Mouse (Mus musculus) erythroid progenitor cell, adult 5-6 weeks (primary cell): ENCODE results near the gene Olfr54. TPM values are rescaled to one million over a fixed set of nuclear protein-coding genes. Genes with fewer than 3 reads are reported as not detected.
"Not testable (repeated sequence)": the region's sequence is repeated elsewhere in the genome, so short reads cannot be mapped to it uniquely, and the experiment has no call there.

ENCODE experiments used
- ATAC-seq: replicated peaks from 2 replicates; pipeline ENCODE4 v1.8.0; 2016; ENCODE audit warnings: moderate number of reproducible peaks, mild to moderate bottlenecking, moderate TSS enrichment, inconsistent platforms; ENCODE audit not compliant: poor library complexity, low FRiP score, severe bottlenecking
- total RNA-seq, 2 experiments: library from RNA; stranded (forward) in 1 of 2; stranded (reverse) in 1 of 2; fragments of 150-400 nt in 1 of 2; fragments of 186-747, 209-891 nt in 1 of 2; gene quantifications; 2 replicates each; pipeline versions ENCODE4 v1.2.3 to v1.2.4; 2015 to 2017; ENCODE audit warnings: low replicate concordance in 2 of 2

Olfr54 gene
- total RNA-seq (2015; ENCODE audit: low replicate concordance), result not detected in 2 replicates
- not detected in 2 replicates for total RNA-seq (2017; ENCODE audit: low replicate concordance)

DNA sequence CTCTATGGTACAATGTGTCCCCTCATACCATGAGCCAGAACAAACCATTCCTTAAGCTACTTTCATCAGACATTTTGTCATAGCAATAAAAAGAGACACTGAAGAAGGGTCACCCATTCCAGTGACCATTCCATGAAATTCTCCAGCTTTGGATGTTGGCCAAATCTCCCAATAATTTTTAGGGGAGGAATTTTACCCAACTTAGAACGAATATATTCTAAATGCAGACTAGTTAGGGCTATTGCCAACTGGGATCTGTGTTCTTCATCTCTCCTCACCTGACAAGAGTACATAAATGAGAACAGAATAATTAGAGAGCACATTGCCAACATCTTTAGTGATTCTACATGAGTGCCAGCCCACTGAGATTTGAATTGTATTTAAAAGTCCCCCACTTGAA, at the start of gene Olfr54:
TSS of gene Olfr54 (plus strand) at position 301 of the 400 bp plus-strand sequence.
- no peak for ATAC-seq

- no peak for ATAC-seq
Observed at GRCm38 (mm10) chr11:50964886-50965285, 49.1 kb upstream of the Olfr54 start.

GRCm38 (mm10) chr11:50966230-50966629, 47.8 kb upstream of the Olfr54 start, which contains the start of gene Olfr1378:
Gene Olfr1378, plus strand, starts transcription at chr11:50966530.
- ATAC-seq, result no peak

DNA sequence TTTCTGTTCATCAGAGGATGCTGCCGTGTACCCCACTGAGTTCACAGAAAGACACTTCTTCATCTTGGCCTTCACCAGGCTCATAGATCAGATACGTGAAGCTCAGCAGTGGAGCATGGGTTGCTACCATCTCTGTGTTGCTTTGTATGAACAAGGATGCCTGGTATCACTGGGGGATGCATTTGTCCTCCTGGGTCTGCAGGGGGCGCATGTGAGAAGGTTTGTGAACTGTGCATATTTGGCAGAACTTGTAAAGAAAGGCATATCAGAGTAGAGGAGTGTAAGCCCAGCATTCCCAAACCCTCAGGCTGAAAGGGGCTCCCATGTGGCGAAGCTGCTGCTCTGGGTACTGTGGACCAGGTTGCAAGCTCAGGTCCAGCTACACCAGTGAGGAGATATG, 36.8 kb upstream of the Olfr54 start:
- no peak for ATAC-seq

DNA sequence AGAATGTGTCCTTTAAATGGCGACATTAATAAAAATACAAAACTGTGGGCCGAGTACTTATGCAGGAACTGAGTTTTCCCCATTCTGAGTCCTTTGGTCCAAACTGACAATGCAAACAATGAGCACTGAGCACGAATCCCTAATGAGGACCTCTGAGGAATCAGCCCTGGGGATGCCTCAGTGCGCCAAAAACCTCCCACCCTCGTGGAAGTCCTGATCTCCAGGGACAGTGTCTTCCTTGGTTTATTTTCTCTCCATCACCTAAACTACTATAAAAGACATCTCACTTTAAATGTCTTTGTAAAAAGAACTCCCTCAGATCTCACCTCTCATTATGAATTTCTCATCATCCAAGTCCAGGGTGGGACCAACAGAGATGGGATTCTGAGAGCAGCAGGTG, 32.4 kb upstream of the Olfr54 start, which contains the start of gene Olfr1377:
TSS of gene Olfr1377 (plus strand) at position 301 of the 400 bp plus-strand sequence.
- ATAC-seq, result no peak

GRCm38 (mm10) chr11:51003296-51003695, 10.7 kb upstream of the Olfr54 start, which contains the start of gene Olfr51:
Gene Olfr51, plus strand, starts transcription at chr11:51003596.
- no peak for ATAC-seq

- no peak for ATAC-seq
Observed at GRCm38 (mm10) chr11:51011821-51012220, 2.2 kb upstream of the Olfr54 start.

- ATAC-seq, result no peak
Observed at GRCm38 (mm10) chr11:51016341-51016740, 2.3 kb downstream of the Olfr54 start.

- not testable (repeated sequence) for ATAC-seq
Observed at GRCm38 (mm10) chr11:51026811-51027210, 12.8 kb downstream of the Olfr54 start.

DNA sequence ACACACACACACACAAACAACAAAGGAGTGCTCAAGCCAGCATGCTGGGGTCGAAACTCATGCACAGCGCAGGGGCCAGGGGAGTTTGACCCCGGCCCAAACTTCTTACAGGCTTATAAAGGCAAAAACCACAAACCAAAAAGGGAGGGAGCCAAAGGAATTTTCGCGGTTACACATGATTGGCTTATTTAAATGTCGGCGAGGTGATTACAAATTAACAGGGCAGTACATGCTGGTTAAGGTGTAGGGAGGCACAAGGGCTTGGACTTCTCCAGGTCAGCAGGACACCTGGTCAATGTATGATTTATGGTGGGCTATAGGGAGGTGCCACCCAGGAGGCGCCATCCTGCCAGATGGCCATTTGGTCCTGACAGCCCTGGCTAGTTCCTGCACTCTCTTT, 15.3 kb downstream of the Olfr54 start:
- ATAC-seq, result not testable (repeated sequence)

DNA sequence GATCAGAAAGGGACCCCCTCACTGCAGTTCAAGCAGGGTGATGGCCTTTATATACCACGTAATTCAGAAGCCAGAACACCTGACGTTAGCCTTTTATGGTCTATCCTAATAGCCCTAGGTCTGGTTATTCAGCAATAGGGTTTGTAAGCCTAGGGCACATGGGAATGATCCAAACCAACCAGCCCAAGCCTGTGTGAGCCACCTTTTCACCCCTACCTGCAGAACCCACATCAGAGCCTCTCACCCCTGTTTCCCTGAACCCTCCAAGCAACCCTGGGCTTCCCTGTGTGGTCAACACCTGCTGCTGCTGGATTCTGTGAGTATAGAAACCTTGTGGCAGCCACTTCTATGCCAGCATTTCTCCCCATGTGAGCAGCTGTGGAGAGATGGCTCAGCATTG, 16.2 kb downstream of the Olfr54 start:
- no peak for ATAC-seq

- no peak for ATAC-seq
Observed at GRCm38 (mm10) chr11:51032851-51033250, 18.8 kb downstream of the Olfr54 start.

GRCm38 (mm10) chr11:51034141-51034540, 20.1 kb downstream of the Olfr54 start:
- ATAC-seq, result not testable (repeated sequence)

GRCm38 (mm10) chr11:51035951-51036350, 21.9 kb downstream of the Olfr54 start:
- no peak for ATAC-seq

- ATAC-seq, result not testable (repeated sequence)
Observed at GRCm38 (mm10) chr11:51044776-51045175, 30.7 kb downstream of the Olfr54 start.

GRCm38 (mm10) chr11:51047809-51048208, 33.8 kb downstream of the Olfr54 start, which contains the start of gene Olfr1375:
Gene Olfr1375, plus strand, starts transcription at chr11:51048109.
- not testable (repeated sequence) for ATAC-seq

DNA sequence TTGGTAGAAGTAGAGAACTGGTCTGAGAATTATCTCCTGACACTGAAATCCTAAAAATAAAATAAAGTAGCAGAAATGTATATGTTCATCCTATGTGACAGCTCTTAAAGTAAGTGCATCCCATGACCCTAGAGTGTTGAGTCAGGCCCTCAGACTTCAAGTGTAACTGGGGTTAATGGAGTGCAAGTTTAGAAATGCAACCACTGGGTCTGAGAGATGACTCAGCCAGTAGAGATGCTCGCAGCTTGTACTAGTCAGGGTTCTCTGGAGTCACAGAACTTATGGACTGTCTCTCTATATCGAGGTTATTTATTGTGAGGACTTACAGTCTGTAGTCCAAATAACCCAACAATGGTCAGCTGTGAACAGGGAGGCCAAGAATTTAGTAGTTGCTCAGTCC, 37.6 kb downstream of the Olfr54 start:
- no peak for ATAC-seq

- ATAC-seq, result no peak
Observed at GRCm38 (mm10) chr11:51053230-51053629, 39.2 kb downstream of the Olfr54 start.

DNA sequence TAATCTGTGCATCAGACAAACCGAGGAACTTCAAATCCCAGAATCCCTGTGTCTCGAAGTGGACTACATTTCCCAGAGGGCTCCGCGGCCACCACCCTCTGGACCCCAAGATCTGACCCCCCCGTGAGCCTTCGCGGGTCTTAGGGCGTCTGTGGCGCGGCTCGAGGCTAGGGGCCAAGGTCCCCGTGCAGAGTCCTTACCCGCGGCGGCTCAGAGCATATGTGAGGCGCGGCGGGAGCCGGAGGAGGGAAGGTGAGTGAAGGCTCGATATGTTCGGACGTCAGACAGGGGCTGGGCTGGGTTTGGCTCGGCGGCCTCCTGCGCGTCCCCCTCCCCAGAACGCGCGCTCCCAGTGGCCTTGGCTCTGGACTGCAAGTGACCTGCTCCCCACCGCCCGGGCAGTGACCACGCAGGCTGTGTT, 45.1 kb downstream of the Olfr54 start, which contains the start of gene Zfp354a:
TSS of gene Zfp354a (plus strand) at position 107 of the 421 bp plus-strand sequence.
- ATAC-seq, result no peak

DNA sequence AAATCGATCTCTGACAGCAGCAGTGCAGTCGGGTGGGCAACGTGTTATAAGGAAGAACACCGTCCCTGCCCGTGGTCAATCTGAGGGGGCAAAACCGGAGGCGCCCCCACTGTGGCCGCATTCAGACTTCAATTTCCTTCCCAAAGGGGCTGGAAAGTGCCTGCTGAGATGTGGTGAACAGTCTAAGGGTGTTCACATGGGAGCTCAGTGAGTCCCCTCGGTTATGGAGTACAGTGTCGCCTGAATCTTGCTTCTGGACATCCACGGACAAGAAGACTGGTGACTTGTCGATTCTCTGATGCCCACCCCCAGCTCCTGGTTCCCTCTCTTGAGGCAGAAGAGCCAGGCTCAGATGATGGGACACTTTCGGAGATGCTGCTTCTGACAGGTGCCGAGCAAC, 45.6 kb downstream of the Olfr54 start:
- ATAC-seq, result no peak

DNA sequence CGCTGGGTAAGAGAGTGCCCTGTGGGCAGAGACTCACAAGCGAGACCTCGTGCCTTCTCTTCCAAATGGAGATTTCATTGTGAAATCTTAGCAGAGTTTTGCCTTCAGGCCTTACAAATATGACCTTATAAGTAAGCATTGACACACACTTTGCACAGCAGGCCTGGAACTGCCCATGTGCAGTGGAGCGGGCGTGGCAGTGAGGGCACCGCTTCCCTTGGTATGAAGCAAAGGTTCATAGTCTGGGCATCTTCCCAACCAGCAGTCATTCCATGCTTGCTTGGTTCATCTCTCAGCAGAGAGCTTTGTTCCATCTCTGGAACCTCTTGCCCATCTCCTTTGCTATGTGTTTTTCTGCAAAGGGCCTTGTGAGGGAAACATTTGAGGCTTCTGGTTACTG, 46.9 kb downstream of the Olfr54 start:
- no peak for ATAC-seq

DNA sequence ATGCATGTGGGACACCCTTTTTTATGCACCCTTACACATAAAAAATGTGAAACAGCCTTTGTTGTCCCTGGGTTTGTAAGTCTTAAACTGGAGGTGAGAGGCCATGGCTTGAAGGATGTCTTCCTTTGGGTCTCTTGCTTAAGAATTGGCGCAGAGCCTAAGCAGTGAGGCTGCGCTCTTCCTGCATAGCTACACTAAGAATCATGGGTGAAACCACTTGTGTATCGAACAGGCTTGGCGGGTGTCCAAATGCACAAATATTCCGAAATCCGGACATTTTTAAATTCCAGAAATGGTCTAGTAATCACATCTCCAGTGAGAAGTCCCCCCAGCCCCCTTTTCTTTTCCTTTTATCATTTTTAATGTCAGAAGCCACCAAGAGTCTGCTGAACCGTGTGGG, 49.2 kb downstream of the Olfr54 start:
- ATAC-seq, result no peak
